Mouse (Mus musculus): ENCODE measurements around the gene Adal.

DNA sequence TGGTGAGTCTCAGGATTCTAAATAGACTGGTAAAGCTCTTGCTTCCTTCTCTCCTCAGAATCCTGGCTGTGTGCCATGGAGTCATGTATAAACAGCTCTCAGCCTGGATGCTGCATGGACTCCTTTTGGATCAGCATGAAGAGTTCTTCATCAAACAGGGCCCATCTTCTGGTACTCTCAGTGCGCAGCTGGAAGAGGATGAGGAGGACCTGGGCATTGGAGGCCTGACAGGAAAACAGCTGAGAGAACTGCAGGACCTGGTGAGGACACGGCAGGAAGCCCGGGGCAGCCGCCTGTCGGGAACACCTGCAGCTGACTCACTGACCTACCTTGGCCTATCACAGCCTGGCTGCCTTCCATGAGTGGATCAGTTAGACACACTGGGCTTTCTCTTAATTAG, 43.2 kb downstream of the Adal start:
- TF ChIP-seq CTCF (IDR thresholded peaks at IDR 0.05; ENCODE audit: low read depth) (no peak), EP300 (IDR thresholded peaks at IDR 0.05; ENCODE audit: low read depth) (no peak)

Measured in liver, postnatal 0 days (tissue).